Mouse (Mus musculus) midbrain, embryonic 13.5 days (tissue): ENCODE data around the gene Nosip. TPM values are rescaled to one million over a fixed set of nuclear protein-coding genes. Genes with fewer than 3 reads are reported as not detected.
"Not testable (repeated sequence)": the region's sequence is repeated elsewhere in the genome, so short reads cannot be mapped to it uniquely, and the experiment has no call there.

Source experiments
- ATAC-seq: fragments of 200-750 bp; cut with Nextera tagmentation; 2 replicates; pipeline ENCODE4 v1.8.0; 2017; ENCODE audit warnings: mild to moderate bottlenecking, moderate TSS enrichment, moderate library complexity
- H3K27ac ChIP-seq: fragments of 300-500 bp; sonication (generic); 2 replicates; pipeline ENCODE4 v1.5.1; 2015; ENCODE audit warnings: inconsistent platforms, mild to moderate bottlenecking, moderate library complexity
- H3K27me3 ChIP-seq: fragments of 300-500 bp; sonication (generic); 2 replicates; pipeline ENCODE4 v1.6.1; 2015; ENCODE audit warnings: mild to moderate bottlenecking, inconsistent platforms
- H3K36me3 ChIP-seq: fragments of 300-500 bp; sonication (generic); 2 replicates; pipeline ENCODE4 v1.6.1; 2015; ENCODE audit warnings: mild to moderate bottlenecking, inconsistent platforms
- H3K4me1 ChIP-seq: fragments of 300-500 bp; sonication (generic); replicated peaks from 2 replicates; pipeline ENCODE4 v1.6.1; 2015; ENCODE audit warnings: inconsistent platforms
- H3K4me2 ChIP-seq: fragments of 300-500 bp; sonication (generic); replicated peaks from 2 replicates; pipeline ENCODE4 v1.6.1; 2015; ENCODE audit warnings: moderate library complexity, mild to moderate bottlenecking, inconsistent platforms
- H3K4me3 ChIP-seq: fragments of 300-500 bp; sonication (generic); replicated peaks from 2 replicates; pipeline ENCODE4 v1.5.1; 2015; ENCODE audit warnings: mild to moderate bottlenecking, inconsistent platforms
- H3K9ac ChIP-seq: fragments of 300-500 bp; sonication (generic); replicated peaks from 2 replicates; pipeline ENCODE4 v1.6.1; 2015; ENCODE audit warnings: mild to moderate bottlenecking, inconsistent platforms
- H3K9me3 ChIP-seq: fragments of 300-500 bp; sonication (generic); 2 replicates; pipeline ENCODE4 v1.6.1; 2016; ENCODE audit warnings: mild to moderate bottlenecking, inconsistent platforms
- WGBS: fragments of 180-500 bp; shearing (Covaris S2); methylation state at CpG from one replicate; pipeline ENCODE4 v1.1.7; 2015; 5-methylcytosine and 5-hydroxymethylcytosine counted together
- polyA plus RNA-seq: library from polyadenylated mRNA; unstranded; fragments of >200 nt; fragmentation: Nextera tagmentation; extraction: Ambion mirVana; gene quantifications from 2 replicates; pipeline ENCODE4 v1.2.1, GENCODE M21; 2015

Gene Nosip
- polyA plus RNA-seq, 1 experiment from 2014 or later: 61.8 TPM

DNA sequence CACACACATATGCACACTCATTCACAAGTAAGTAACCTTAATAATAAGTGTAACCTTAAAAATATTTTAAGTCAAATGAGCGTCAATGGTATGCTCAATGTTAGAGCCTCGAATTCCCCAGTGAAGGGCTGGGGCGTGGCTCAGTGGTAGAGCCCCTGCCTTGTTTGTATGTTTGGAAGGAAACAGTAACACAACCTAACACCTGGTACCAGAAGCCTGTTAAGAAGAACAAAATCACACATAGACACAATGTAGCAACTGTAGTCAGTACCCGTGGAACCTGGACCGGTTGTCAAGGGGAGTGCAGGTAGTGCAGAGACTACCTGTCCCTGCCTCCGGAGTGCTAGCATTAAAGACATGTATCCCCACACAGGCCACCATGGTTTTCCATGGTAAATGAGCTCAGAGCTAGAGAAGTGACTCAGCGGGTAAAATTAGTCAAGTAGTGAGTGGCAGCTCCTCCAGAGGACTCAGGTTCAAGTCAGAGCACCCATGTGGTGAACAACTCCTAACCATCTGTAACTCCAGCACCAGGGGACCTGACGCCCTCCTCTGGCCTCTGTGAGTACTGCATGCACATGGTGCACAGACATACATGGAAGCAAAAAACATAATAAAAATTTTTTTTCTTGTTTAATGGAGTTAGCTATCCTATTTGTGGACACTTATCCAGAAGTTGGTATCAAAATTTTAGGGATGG is 36.5 kb downstream of the Nosip start:
- Histone ChIP-seq H3K9ac (no peak overlapping the region), H3K4me2 (no peak overlapping the region), H3K27me3 (no peaks in the 10 kb centered on the region), H3K27ac (no peak overlapping the region), H3K4me3 (no peak overlapping the region), H3K36me3 (no peaks in the 10 kb centered on the region), H3K9me3 (no peaks in the 10 kb centered on the region), H3K4me1 (no peaks in the 10 kb centered on the region)
- 89% methylated on average over 8 of the region's 8 CpGs for WGBS
- ATAC-seq: no peak

DNA sequence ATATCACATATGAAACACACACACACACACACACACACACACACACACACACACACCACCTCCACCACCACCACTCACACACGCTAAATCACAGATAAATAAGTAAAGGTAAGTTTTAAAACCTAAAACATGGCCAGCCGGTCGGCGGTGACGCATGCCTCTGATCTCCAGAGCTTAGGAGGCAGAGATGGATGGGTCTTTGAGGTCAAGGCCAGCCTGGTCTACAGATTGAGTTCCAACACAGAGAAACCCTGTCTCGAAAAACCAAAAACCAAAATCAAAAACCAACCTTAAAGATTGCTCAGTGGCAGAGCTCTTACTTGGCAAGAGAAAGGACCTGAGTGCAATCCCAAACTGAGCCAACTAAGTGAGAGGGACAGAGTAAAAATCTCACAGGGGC is 37.8 kb downstream of the Nosip start:
- Histone ChIP-seq H3K4me1 (no peaks in the 10 kb centered on the region), H3K36me3 (no peaks in the 10 kb centered on the region), H3K9ac (no peak overlapping the region), H3K27ac (no peak overlapping the region), H3K4me2 (no peak overlapping the region), H3K4me3 (no peak overlapping the region), H3K27me3 (no peaks in the 10 kb centered on the region), H3K9me3 (no peaks in the 10 kb centered on the region)
- 97% methylated on average over 6 of the region's 6 CpGs for WGBS
- ATAC-seq: no peak

- no peaks in the 10 kb centered on the region for H3K36me3 ChIP-seq
- H3K9me3 ChIP-seq: no peaks in the 10 kb centered on the region
- no peak overlapping the region for H3K27ac ChIP-seq
- H3K4me1 ChIP-seq: 0 out of 2 replicates have a peak, but pooled peaks cover 4% of the 10 kb centered on the region
- 90% methylated on average over 11 of the region's 11 CpGs for WGBS
- H3K9ac ChIP-seq: no peak overlapping the region
- no peak overlapping the region for H3K4me3 ChIP-seq
- ATAC-seq: no peak
- no peaks in the 10 kb centered on the region for H3K27me3 ChIP-seq
- H3K4me2 ChIP-seq: no peak overlapping the region
Observed at GRCm38 (mm10) chr7:45102441-45102840, 40.2 kb downstream of the Nosip start.

DNA sequence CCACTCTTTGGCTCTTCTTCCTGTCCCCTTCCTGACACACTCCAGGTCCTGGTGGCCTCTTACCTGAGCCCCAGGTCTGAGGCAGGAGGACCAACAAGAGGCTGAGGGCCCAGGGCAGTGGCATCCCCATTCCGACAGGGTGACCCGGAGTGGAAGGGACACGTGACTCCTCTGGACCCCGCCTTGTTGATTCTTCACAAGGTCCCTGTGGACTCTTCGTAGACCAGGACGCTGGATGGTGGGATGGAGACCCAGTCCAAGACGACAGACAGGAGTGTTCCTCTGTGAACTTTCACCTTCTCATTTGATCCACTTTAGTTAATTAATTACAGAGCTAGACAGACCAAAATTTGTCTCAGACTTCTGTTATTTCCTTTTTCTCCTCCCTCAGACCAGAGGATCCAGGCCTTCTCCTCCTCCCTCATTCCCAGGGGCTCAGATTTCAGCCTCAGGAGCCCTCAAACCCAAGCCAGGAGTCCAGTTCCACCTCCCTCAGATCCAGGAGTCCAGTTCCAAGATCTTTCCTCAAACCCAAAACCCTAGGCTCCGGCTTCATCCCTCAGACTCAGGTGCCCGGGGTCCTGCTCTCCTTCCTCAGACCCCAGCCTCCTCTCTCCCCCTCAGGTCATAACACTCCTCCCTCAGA is 40.8 kb downstream of the Nosip start:
- no peak for ATAC-seq
- Histone ChIP-seq H3K27ac (no peak overlapping the region), H3K9me3 (no peaks in the 10 kb centered on the region), H3K27me3 (no peaks in the 10 kb centered on the region), H3K9ac (no peak overlapping the region), H3K4me3 (no peak overlapping the region), H3K4me2 (no peak overlapping the region), H3K36me3 (no peaks in the 10 kb centered on the region), H3K4me1 (0 out of 2 replicates have a peak, but pooled peaks cover 4% of the 10 kb centered on the region)
- WGBS: 84% methylated on average over 9 of the region's 9 CpGs

DNA sequence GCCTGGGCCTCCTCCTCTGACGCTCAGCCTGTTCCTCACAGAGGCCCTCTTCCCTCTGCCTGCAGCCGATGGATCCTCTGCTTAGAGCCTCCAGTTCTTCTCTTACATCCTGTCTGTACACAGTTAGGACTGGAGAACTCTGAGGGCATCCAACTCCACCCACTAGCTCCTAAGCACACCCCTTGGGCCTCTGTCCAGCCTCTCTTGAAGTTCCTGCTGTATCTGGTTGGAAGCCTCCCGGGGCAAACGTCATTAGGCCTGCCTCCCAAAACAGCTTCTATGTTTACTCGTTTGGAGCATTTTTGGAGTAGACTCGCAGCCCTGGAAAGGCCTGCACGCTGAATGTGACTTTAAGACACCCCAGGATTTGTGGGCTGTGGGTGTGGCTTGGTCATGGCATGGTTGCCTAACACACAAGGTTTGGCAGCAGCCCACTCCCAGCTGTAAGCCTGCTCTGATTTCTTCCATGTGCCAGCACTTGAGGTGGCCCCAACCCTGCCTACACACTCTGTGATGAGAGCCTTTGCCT is 41.5 kb downstream of the Nosip start, which contains the start of gene Fcgrt:
Gene Fcgrt (minus strand): TSS at position 200 of the 529 bp plus-strand sequence.
- Histone ChIP-seq H3K27ac (no peak within 1 kb of the TSS), H3K4me1 (0 out of 2 replicates have a peak, but pooled peaks cover 4% of the 10 kb centered on the region), H3K9me3 (no peaks in the 10 kb centered on the region), H3K4me2 (no peak within 1 kb of the TSS), H3K27me3 (no peaks in the 10 kb centered on the region), H3K9ac (no peak within 1 kb of the TSS), H3K36me3 (no peaks in the 10 kb centered on the region), H3K4me3 (no peak within 1 kb of the TSS)
- 76% methylated on average over 7 of the region's 7 CpGs for WGBS
- no peak for ATAC-seq

DNA sequence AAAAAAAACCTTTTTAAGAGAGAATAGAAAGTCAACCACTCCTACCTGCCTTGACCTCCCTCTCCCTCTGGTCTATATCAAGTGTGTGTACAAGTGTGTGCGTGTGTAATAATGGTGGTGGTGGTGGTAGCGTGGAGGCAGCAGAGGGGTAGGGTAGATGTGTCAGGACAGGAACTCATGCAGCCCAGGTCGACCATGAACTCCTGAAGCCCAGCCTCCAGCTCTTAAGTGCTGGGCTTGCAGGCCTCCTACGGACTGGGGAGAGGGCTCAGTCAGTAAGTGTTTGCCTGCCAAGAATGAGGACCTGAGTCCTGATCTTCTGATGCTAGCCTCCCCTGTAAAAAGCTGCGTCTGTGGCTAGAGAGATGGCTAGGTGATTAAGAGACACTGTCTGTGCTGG is 42.7 kb downstream of the Nosip start:
- H3K9ac ChIP-seq: no peak overlapping the region
- ATAC-seq: no peak
- H3K4me1 ChIP-seq: 0 out of 2 replicates have a peak, but pooled peaks cover 4% of the 10 kb centered on the region
- H3K4me2 ChIP-seq: no peak overlapping the region
- 84% methylated on average over 5 of the region's 5 CpGs for WGBS
- no peaks in the 10 kb centered on the region for H3K9me3 ChIP-seq
- H3K4me3 ChIP-seq: no peak overlapping the region
- no peaks in the 10 kb centered on the region for H3K27me3 ChIP-seq
- H3K36me3 ChIP-seq: no peaks in the 10 kb centered on the region
- H3K27ac ChIP-seq: no peak overlapping the region

- ATAC-seq: no peak
- 80% methylated on average over 8 of the region's 8 CpGs for WGBS
- H3K9ac ChIP-seq: no peak overlapping the region
- no peaks in the 10 kb centered on the region for H3K36me3 ChIP-seq
- H3K27me3 ChIP-seq: no peaks in the 10 kb centered on the region
- H3K4me3 ChIP-seq: no peak overlapping the region
- no peak overlapping the region for H3K27ac ChIP-seq
- no peaks in the 10 kb centered on the region for H3K9me3 ChIP-seq
- 0 out of 2 replicates have a peak, but pooled peaks cover 4% of the 10 kb centered on the region for H3K4me1 ChIP-seq
- H3K4me2 ChIP-seq: no peak overlapping the region
Observed at GRCm38 (mm10) chr7:45105491-45105890, 43.3 kb downstream of the Nosip start.

- no peak for ATAC-seq
- 0 out of 2 replicates have a peak, but pooled peaks cover 4% of the 10 kb centered on the region for H3K4me1 ChIP-seq
- H3K36me3 ChIP-seq: no peaks in the 10 kb centered on the region
- H3K27me3 ChIP-seq: no peaks in the 10 kb centered on the region
- H3K4me2 ChIP-seq: no peak overlapping the region
- H3K27ac ChIP-seq: no peak overlapping the region
- H3K9me3 ChIP-seq: no peaks in the 10 kb centered on the region
- no peak overlapping the region for H3K4me3 ChIP-seq
- no peak overlapping the region for H3K9ac ChIP-seq
- 19% methylated on average over 6 of the region's 6 CpGs for WGBS
Observed at GRCm38 (mm10) chr7:45106441-45106840, 44.2 kb downstream of the Nosip start.

GRCm38 (mm10) chr7:45107052-45107645 is 44.9 kb downstream of the Nosip start:
- 47% methylated on average over 5 of the region's 5 CpGs for WGBS
- H3K9me3 ChIP-seq: no peaks in the 10 kb centered on the region
- H3K27me3 ChIP-seq: no peaks in the 10 kb centered on the region
- H3K27ac ChIP-seq: no peak overlapping the region
- ATAC-seq: no peak
- H3K4me3 ChIP-seq: no peak overlapping the region
- no peaks in the 10 kb centered on the region for H3K36me3 ChIP-seq
- H3K4me1 ChIP-seq: 0 out of 2 replicates have a peak, but pooled peaks cover 4% of the 10 kb centered on the region
- H3K9ac ChIP-seq: no peak overlapping the region
- H3K4me2 ChIP-seq: no peak overlapping the region

DNA sequence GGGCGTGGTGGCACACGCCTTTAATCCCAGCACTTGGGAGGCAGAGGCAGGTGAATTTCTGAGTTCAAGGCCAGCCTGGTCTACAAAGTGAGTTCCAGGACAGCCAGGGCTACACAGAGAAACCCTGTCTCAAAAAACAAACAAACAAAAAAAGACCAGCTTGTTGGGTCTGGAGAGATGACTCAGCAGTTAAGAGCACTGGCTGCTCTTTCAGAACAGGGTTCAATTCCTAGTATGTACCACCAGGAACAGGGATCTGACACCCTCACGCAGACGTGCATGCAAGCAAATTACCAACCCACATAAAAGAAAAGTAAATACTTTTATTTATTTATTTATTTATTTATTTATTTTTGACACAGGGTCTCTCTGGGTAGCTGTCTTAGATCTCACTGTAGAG is 47.9 kb downstream of the Nosip start:
- H3K4me2 ChIP-seq, H3K27ac ChIP-seq, H3K9me3 ChIP-seq, H3K4me1 ChIP-seq, H3K27me3 ChIP-seq, H3K9ac ChIP-seq, H3K36me3 ChIP-seq, ATAC-seq, H3K4me3 ChIP-seq: not testable (repeated sequence)
- WGBS: 94% methylated on average over 4 of the region's 4 CpGs

DNA sequence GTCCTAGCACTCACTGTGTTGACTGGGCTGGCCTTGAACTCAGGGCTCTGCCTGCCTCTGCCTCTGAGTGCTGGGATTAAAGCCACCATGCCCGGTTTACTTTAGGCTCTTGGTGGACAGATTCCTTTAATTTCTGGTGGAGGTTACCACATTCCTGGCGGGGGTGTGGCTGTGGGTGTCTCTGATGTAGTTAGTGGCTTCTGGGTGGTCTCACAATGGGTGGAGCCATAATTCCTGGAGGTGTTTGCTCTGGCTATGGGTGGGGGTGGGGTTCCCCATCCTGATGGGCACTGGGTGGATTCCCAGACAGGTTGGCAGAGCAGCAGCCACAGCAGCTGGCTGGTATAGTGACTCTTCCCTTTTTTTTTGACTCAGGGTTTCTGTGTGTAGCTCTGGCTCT is 49.7 kb downstream of the Nosip start:
- Histone ChIP-seq H3K9me3 (no peaks in the 10 kb centered on the region), H3K27me3 (no peaks in the 10 kb centered on the region), H3K36me3 (no peaks in the 10 kb centered on the region), H3K9ac (no peak overlapping the region), H3K27ac (no peak overlapping the region), H3K4me3 (no peak overlapping the region), H3K4me1 (no peaks in the 10 kb centered on the region), H3K4me2 (no peak overlapping the region)
- WGBS: 74% methylated on average over 2 of the region's 2 CpGs
- no peak for ATAC-seq

- H3K9ac ChIP-seq: no peak overlapping the region
- H3K27ac ChIP-seq: no peak overlapping the region
- ATAC-seq: no peak
- peaks cover 4% of the 10 kb centered on the region for H3K36me3 ChIP-seq
- H3K4me3 ChIP-seq: no peak overlapping the region
- WGBS: 73% methylated on average over 3 of the region's 3 CpGs
- H3K4me2 ChIP-seq: no peak overlapping the region
- no peaks in the 10 kb centered on the region for H3K27me3 ChIP-seq
- H3K4me1 ChIP-seq: no peaks in the 10 kb centered on the region
- no peaks in the 10 kb centered on the region for H3K9me3 ChIP-seq
Observed at GRCm38 (mm10) chr7:45112529-45112928, 50.3 kb downstream of the Nosip start.
